Mouse (Mus musculus) midbrain, embryonic 11.5 days (tissue): ENCODE data around the gene Apobec4. TPM values are rescaled to one million over a fixed set of nuclear protein-coding genes. Genes with fewer than 3 reads are reported as not detected.
"Not testable (repeated sequence)": the region's sequence is repeated elsewhere in the genome, so short reads cannot be mapped to it uniquely, and the experiment has no call there.

ENCODE experiments used
- ATAC-seq: fragments of 200-750 bp; cut with Nextera tagmentation; 2 replicates; pipeline ENCODE4 v1.8.0; 2017; ENCODE audit warnings: moderate TSS enrichment, moderate library complexity; ENCODE audit not compliant: low FRiP score
- DNase-seq: peaks from one replicate; pipeline ENCODE4 v3.0.0; 2015; ENCODE audit warnings: low spot score; ENCODE audit errors: missing footprints
- H3K27ac ChIP-seq: fragments of 300-500 bp; sonication (generic); 2 replicates; pipeline ENCODE4 v1.5.1; 2014; ENCODE audit warnings: low read depth, low read length
- H3K27me3 ChIP-seq: fragments of 300-500 bp; sonication (generic); 2 replicates; pipeline ENCODE4 v1.6.1; 2014; ENCODE audit warnings: mild to moderate bottlenecking, low read length, moderate library complexity, mixed read lengths; ENCODE audit not compliant: control insufficient read depth, insufficient read depth
- H3K36me3 ChIP-seq: fragments of 300-500 bp; sonication (generic); 2 replicates; pipeline ENCODE4 v1.6.1; 2014; ENCODE audit warnings: mild to moderate bottlenecking, low read length, moderate library complexity, mixed read lengths; ENCODE audit not compliant: control insufficient read depth, insufficient read depth
- H3K4me1 ChIP-seq: fragments of 300-500 bp; sonication (generic); 2 replicates; pipeline ENCODE4 v1.6.1; 2014; ENCODE audit warnings: low read length; ENCODE audit not compliant: control insufficient read depth, insufficient read depth
- H3K4me2 ChIP-seq: fragments of 300-500 bp; sonication (generic); 2 replicates; pipeline ENCODE4 v1.6.1; 2014; ENCODE audit warnings: mild to moderate bottlenecking, moderate library complexity
- H3K4me3 ChIP-seq: fragments of 300-500 bp; sonication (generic); 2 replicates; pipeline ENCODE4 v1.5.1; 2014; ENCODE audit warnings: low read depth, low read length
- H3K9ac ChIP-seq: fragments of 300-500 bp; sonication (generic); 2 replicates; pipeline ENCODE4 v1.6.1; 2014; ENCODE audit warnings: low read length
- H3K9me3 ChIP-seq: fragments of 300-500 bp; sonication (generic); 2 replicates; pipeline ENCODE4 v1.6.1; 2016; ENCODE audit warnings: low read length; ENCODE audit not compliant: control insufficient read depth
- WGBS: fragments of 180-500 bp; shearing (Covaris S2); extraction: QIAGEN DNeasy Blood & Tissue Kit; methylation state at CpG from one replicate; pipeline ENCODE4 v1.1.7; 2014; 5-methylcytosine and 5-hydroxymethylcytosine counted together
- polyA plus RNA-seq: library from polyadenylated mRNA; unstranded; fragments of >200 nt; fragmentation: Nextera tagmentation; extraction: Ambion mirVana; gene quantifications from 2 replicates; pipeline ENCODE4 v1.2.1, GENCODE M21; 2014

The Apobec4 gene
- polyA plus RNA-seq, 1 experiment from 2014 or later: not detected

GRCm38 (mm10) chr1:152746426-152746825, 3.9 kb upstream of the Apobec4 start:
- WGBS: 2% methylated on average over 5 of the region's 5 CpGs
- Histone ChIP-seq H3K27ac (no peak overlapping the region), H3K9me3 (no peaks in the 10 kb centered on the region), H3K4me1 (no peaks in the 10 kb centered on the region), H3K4me3 (no peak overlapping the region), H3K9ac (no peak overlapping the region), H3K27me3 (no peaks in the 10 kb centered on the region), H3K36me3 (no peaks in the 10 kb centered on the region), H3K4me2 (no peak overlapping the region)
- DNase-seq (peak; percentile 95), ATAC-seq (peak; percentile 68)

GRCm38 (mm10) chr1:152749276-152749675, 1.1 kb upstream of the Apobec4 start:
- no peak overlapping the region for H3K27ac ChIP-seq
- no peaks in the 10 kb centered on the region for H3K27me3 ChIP-seq
- H3K36me3 ChIP-seq: no peaks in the 10 kb centered on the region
- H3K4me2 ChIP-seq: no peak overlapping the region
- 74% methylated on average over 9 of the region's 9 CpGs for WGBS
- H3K4me1 ChIP-seq: no peaks in the 10 kb centered on the region
- no peak overlapping the region for H3K9ac ChIP-seq
- ATAC-seq (no peak), DNase-seq (no peak)
- H3K4me3 ChIP-seq: no peak overlapping the region
- H3K9me3 ChIP-seq: no peaks in the 10 kb centered on the region

- no peaks in the 10 kb centered on the region for H3K36me3 ChIP-seq
- H3K9me3 ChIP-seq: no peaks in the 10 kb centered on the region
- H3K27me3 ChIP-seq: peaks cover 5% of the 10 kb centered on the region
- no peak for ATAC-seq
- H3K27ac ChIP-seq: no peak overlapping the region
- no peak overlapping the region for H3K9ac ChIP-seq
- H3K4me3 ChIP-seq: no peak overlapping the region
- DNase-seq: no peak
- no peak overlapping the region for H3K4me2 ChIP-seq
- H3K4me1 ChIP-seq: no peaks in the 10 kb centered on the region
- WGBS: 86% methylated on average over 2 of the region's 2 CpGs
These were observed 11.4 kb downstream of the Apobec4 start for GRCm38 (mm10) chr1:152761791-152762190.

- ATAC-seq (peak; percentile 97), DNase-seq (peak; percentile 100)
- Histone ChIP-seq H3K4me1 (peaks cover 2% of the 10 kb centered on the region; the same call in 1 of the 2 replicates), H3K36me3 (0 out of 2 replicates have a peak, but pooled peaks cover 2% of the 10 kb centered on the region), H3K27me3 (peaks cover 5% of the 10 kb centered on the region), H3K9me3 (no peaks in the 10 kb centered on the region), H3K27ac (peak within 1 kb of the TSS; percentile 57), H3K9ac (peak within 1 kb of the TSS; percentile 88), H3K4me2 (peak within 1 kb of the TSS; percentile 89), H3K4me3 (peak within 1 kb of the TSS; percentile 95)
- under 1% methylated on average over 85 of the region's 86 CpGs for WGBS
These were observed 15.9 kb downstream of the Apobec4 start, which contains the start of the genes Rgl1 and Arpc5 for GRCm38 (mm10) chr1:152766032-152766772. Rgl1 (minus strand) TSS chr1:152766351. Arpc5 (plus strand) TSS chr1:152766542.

GRCm38 (mm10) chr1:152766804-152767748, 16.7 kb downstream of the Apobec4 start:
- WGBS: under 1% methylated on average over 55 of the region's 60 CpGs
- Histone ChIP-seq H3K4me3 (peak overlapping the region; percentile 95), H3K27ac (peak overlapping the region; percentile 57), H3K27me3 (peaks cover 5% of the 10 kb centered on the region), H3K9ac (peak overlapping the region; percentile 88), H3K4me1 (peaks cover 2% of the 10 kb centered on the region; the same call in 1 of the 2 replicates), H3K9me3 (no peaks in the 10 kb centered on the region), H3K4me2 (peak overlapping the region; percentile 85), H3K36me3 (0 out of 2 replicates have a peak, but pooled peaks cover 2% of the 10 kb centered on the region)
- DNase-seq (peak; percentile 94), ATAC-seq (peak; percentile 74)

GRCm38 (mm10) chr1:152767749-152768488, 17.6 kb downstream of the Apobec4 start:
- Histone ChIP-seq H3K9me3 (no peaks in the 10 kb centered on the region), H3K36me3 (peaks cover 2% of the 10 kb centered on the region; the same call in 1 of the 2 replicates), H3K27me3 (peaks cover 5% of the 10 kb centered on the region), H3K4me3 (no peak overlapping the region), H3K4me1 (peaks cover 2% of the 10 kb centered on the region; the same call in 1 of the 2 replicates), H3K27ac (no peak overlapping the region), H3K4me2 (peak overlapping the region; percentile 85), H3K9ac (no peak overlapping the region)
- no peak for ATAC-seq
- WGBS: 10% methylated on average over 5 of the region's 5 CpGs
- DNase-seq: peak; percentile 98

- 91% methylated on average over 9 of the region's 9 CpGs for WGBS
- no peak overlapping the region for H3K4me2 ChIP-seq
- no peak for ATAC-seq
- no peaks in the 10 kb centered on the region for H3K27me3 ChIP-seq
- DNase-seq: no peak
- no peak overlapping the region for H3K27ac ChIP-seq
- H3K9ac ChIP-seq: no peak overlapping the region
- no peak overlapping the region for H3K4me3 ChIP-seq
- peaks cover 2% of the 10 kb centered on the region; the same call in 1 of the 2 replicates for H3K36me3 ChIP-seq
- H3K9me3 ChIP-seq: no peaks in the 10 kb centered on the region
- peaks cover 2% of the 10 kb centered on the region; the same call in 1 of the 2 replicates for H3K4me1 ChIP-seq
These were observed 20.7 kb downstream of the Apobec4 start for GRCm38 (mm10) chr1:152771016-152771415.

GRCm38 (mm10) chr1:152774601-152775000, 24.2 kb downstream of the Apobec4 start:
- H3K9me3 ChIP-seq, H3K4me1 ChIP-seq, H3K27ac ChIP-seq, H3K9ac ChIP-seq, ATAC-seq, H3K4me3 ChIP-seq, H3K36me3 ChIP-seq, H3K4me2 ChIP-seq, DNase-seq, H3K27me3 ChIP-seq: not testable (repeated sequence)
- 94% methylated on average over 3 of the region's 3 CpGs for WGBS
